Mouse (Mus musculus): ENCODE measurements around the gene Polr2h. TPM values are rescaled to one million over a fixed set of nuclear protein-coding genes. Genes with fewer than 3 reads are reported as not detected.

The Polr2h gene
- polyA plus RNA-seq, 1 experiment from 2014 or later, result 105 TPM

- no peaks in the 10 kb centered on the region for H3K27me3 ChIP-seq (ENCODE audit: insufficient read depth, low read length)
- peak; percentile 15; the same call in 1 of the 2 replicates for ATAC-seq (replicated peaks; ENCODE audit: low FRiP score, low read depth)
- peak overlapping the region; percentile 97 for H3K9ac ChIP-seq (ENCODE audit: low read depth, low read length)
- no peak for TF ChIP-seq CTCF (IDR thresholded peaks at IDR 0.05; ENCODE audit: low read depth)
- under 1% methylated on average over 14 of the region's 14 CpGs for WGBS
- H3K36me3 ChIP-seq (ENCODE audit: insufficient read depth, low read length), result peaks cover 40% of the 10 kb centered on the region
- peaks cover 7% of the 10 kb centered on the region; the same call in 1 of the 2 replicates for H3K4me1 ChIP-seq (replicated peaks; ENCODE audit: insufficient read depth, low read length)
- H3K27ac ChIP-seq, result peak overlapping the region; percentile 97
- peak overlapping the region; percentile 67 for H3K4me2 ChIP-seq (ENCODE audit: low read length)
- H3K9me3 ChIP-seq (replicated peaks; ENCODE audit: low read length), result no peaks in the 10 kb centered on the region
- peak; percentile 34 for DNase-seq (ENCODE audit: low spot score)
- H3K4me3 ChIP-seq (replicated peaks; ENCODE audit: low read depth, low read length), result peak overlapping the region; percentile 95
Observed at GRCm38 (mm10) chr16:20673706-20674303, 43.7 kb upstream of the Polr2h start.

- WGBS, result 89% methylated on average over 6 of the region's 6 CpGs
- ATAC-seq (replicated peaks; ENCODE audit: low FRiP score, low read depth) (no peak), DNase-seq (ENCODE audit: low spot score) (no peak)
- H3K4me2 ChIP-seq (ENCODE audit: low read length), result no peak overlapping the region
- no peak overlapping the region for H3K27ac ChIP-seq
- peaks cover 53% of the 10 kb centered on the region for H3K36me3 ChIP-seq (ENCODE audit: insufficient read depth, low read length)
- no peak overlapping the region for H3K4me3 ChIP-seq (replicated peaks; ENCODE audit: low read depth, low read length)
- H3K9ac ChIP-seq (ENCODE audit: low read depth, low read length), result no peak overlapping the region
- TF ChIP-seq CTCF (IDR thresholded peaks at IDR 0.05; ENCODE audit: low read depth), result no peak
- H3K9me3 ChIP-seq (replicated peaks; ENCODE audit: low read length), result no peaks in the 10 kb centered on the region
- no peaks in the 10 kb centered on the region for H3K27me3 ChIP-seq (ENCODE audit: insufficient read depth, low read length)
- peaks cover 7% of the 10 kb centered on the region; the same call in 1 of the 2 replicates for H3K4me1 ChIP-seq (replicated peaks; ENCODE audit: insufficient read depth, low read length)
Observed at GRCm38 (mm10) chr16:20675213-20675612, 42.3 kb upstream of the Polr2h start.

GRCm38 (mm10) chr16:20676702-20677101, 40.8 kb upstream of the Polr2h start:
- H3K9ac ChIP-seq (ENCODE audit: low read depth, low read length), result no peak overlapping the region
- H3K27ac ChIP-seq, result no peak overlapping the region
- H3K4me3 ChIP-seq (replicated peaks; ENCODE audit: low read depth, low read length), result no peak overlapping the region
- H3K4me1 ChIP-seq (replicated peaks; ENCODE audit: insufficient read depth, low read length), result peaks cover 7% of the 10 kb centered on the region; the same call in 1 of the 2 replicates
- H3K4me2 ChIP-seq (ENCODE audit: low read length), result no peak overlapping the region
- peaks cover 67% of the 10 kb centered on the region for H3K36me3 ChIP-seq (ENCODE audit: insufficient read depth, low read length)
- no peak for ATAC-seq (replicated peaks; ENCODE audit: low FRiP score, low read depth)
- no peaks in the 10 kb centered on the region for H3K9me3 ChIP-seq (replicated peaks; ENCODE audit: low read length)
- 73% methylated on average over 4 of the region's 4 CpGs for WGBS
- no peaks in the 10 kb centered on the region for H3K27me3 ChIP-seq (ENCODE audit: insufficient read depth, low read length)
- peak; percentile 52 for DNase-seq (ENCODE audit: low spot score)
- peak; percentile 32; the same call in 1 of the 2 replicates for TF ChIP-seq CTCF (IDR thresholded peaks at IDR 0.05; ENCODE audit: low read depth)

GRCm38 (mm10) chr16:20677380-20677779, 40.1 kb upstream of the Polr2h start:
- WGBS, result 73% methylated on average over 5 of the region's 5 CpGs
- no peak overlapping the region for H3K9ac ChIP-seq (ENCODE audit: low read depth, low read length)

GRCm38 (mm10) chr16:20677974-20678675, 39.3 kb upstream of the Polr2h start:
- H3K9me3 ChIP-seq (replicated peaks; ENCODE audit: low read length), result no peaks in the 10 kb centered on the region
- peaks cover 7% of the 10 kb centered on the region; the same call in 1 of the 2 replicates for H3K4me1 ChIP-seq (replicated peaks; ENCODE audit: insufficient read depth, low read length)
- H3K4me3 ChIP-seq (replicated peaks; ENCODE audit: low read depth, low read length), result no peak overlapping the region
- ATAC-seq (replicated peaks; ENCODE audit: low FRiP score, low read depth) (no peak), DNase-seq (ENCODE audit: low spot score) (peak; percentile 29)
- no peaks in the 10 kb centered on the region for H3K27me3 ChIP-seq (ENCODE audit: insufficient read depth, low read length)
- WGBS, result 67% methylated on average over 10 of the region's 10 CpGs
- H3K27ac ChIP-seq, result no peak overlapping the region
- no peak overlapping the region for H3K4me2 ChIP-seq (ENCODE audit: low read length)
- TF ChIP-seq CTCF (IDR thresholded peaks at IDR 0.05; ENCODE audit: low read depth), result no peak
- H3K36me3 ChIP-seq (ENCODE audit: insufficient read depth, low read length), result peaks cover 80% of the 10 kb centered on the region
- H3K9ac ChIP-seq (ENCODE audit: low read depth, low read length), result no peak overlapping the region

More at GRCm38 (mm10) chr16:20677380-20677779, 40.1 kb upstream of the Polr2h start:
- Histone ChIP-seq H3K4me3 (replicated peaks; ENCODE audit: low read depth, low read length) (no peak overlapping the region), H3K27ac (no peak overlapping the region), H3K4me2 (ENCODE audit: low read length) (no peak overlapping the region), H3K27me3 (ENCODE audit: insufficient read depth, low read length) (no peaks in the 10 kb centered on the region), H3K4me1 (replicated peaks; ENCODE audit: insufficient read depth, low read length) (peaks cover 7% of the 10 kb centered on the region; the same call in 1 of the 2 replicates), H3K9me3 (replicated peaks; ENCODE audit: low read length) (no peaks in the 10 kb centered on the region), H3K36me3 (ENCODE audit: insufficient read depth, low read length) (peaks cover 74% of the 10 kb centered on the region)
- ATAC-seq (replicated peaks; ENCODE audit: low FRiP score, low read depth), result no peak
- no peak for DNase-seq (ENCODE audit: low spot score)
- no peak for TF ChIP-seq CTCF (IDR thresholded peaks at IDR 0.05; ENCODE audit: low read depth)

- TF ChIP-seq CTCF (IDR thresholded peaks at IDR 0.05; ENCODE audit: low read depth), result no peak
- Histone ChIP-seq H3K9ac (ENCODE audit: low read depth, low read length) (no peak overlapping the region), H3K36me3 (ENCODE audit: insufficient read depth, low read length) (peaks cover 55% of the 10 kb centered on the region), H3K4me1 (replicated peaks; ENCODE audit: insufficient read depth, low read length) (0 out of 2 replicates have a peak, but pooled peaks cover 1% of the 10 kb centered on the region), H3K27me3 (ENCODE audit: insufficient read depth, low read length) (no peaks in the 10 kb centered on the region), H3K4me2 (ENCODE audit: low read length) (no peak overlapping the region), H3K4me3 (replicated peaks; ENCODE audit: low read depth, low read length) (no peak overlapping the region), H3K9me3 (replicated peaks; ENCODE audit: low read length) (no peaks in the 10 kb centered on the region), H3K27ac (no peak overlapping the region)
- WGBS, result 85% methylated on average over 3 of the region's 3 CpGs
- ATAC-seq (replicated peaks; ENCODE audit: low FRiP score, low read depth) (no peak), DNase-seq (ENCODE audit: low spot score) (no peak)
Observed at GRCm38 (mm10) chr16:20690774-20691173, 26.7 kb upstream of the Polr2h start.

All from kidney, postnatal 0 days (tissue).